Mouse (Mus musculus) heart, embryonic 13.5 days (tissue): ENCODE data around the gene 4930513O06Rik. TPM values are rescaled to one million over a fixed set of nuclear protein-coding genes. Genes with fewer than 3 reads are reported as not detected.

Experiments used
- polyA plus RNA-seq: library from polyadenylated mRNA; unstranded; fragments of >200 nt; fragmentation: Nextera tagmentation; extraction: Ambion mirVana; gene quantifications from 2 replicates; pipeline ENCODE4 v1.2.1, GENCODE M21; 2015

Gene 4930513O06Rik
- polyA plus RNA-seq, 1 experiment from 2014 or later = not detected

Other genes starting within 250 kb of the 4930513O06Rik start
- gene Nrk, start 171.8 kb upstream of the 4930513O06Rik start, polyA plus RNA-seq = 30.9 and 32.7 TPM in 2 replicates
- gene Serpina7, start 1.0 kb upstream of the 4930513O06Rik start, polyA plus RNA-seq = 0.10 TPM in 1 of 2 replicates, not detected in the other
- gene 4933428M09Rik, start 93.0 kb downstream of the 4930513O06Rik start, polyA plus RNA-seq = not detected in 2 replicates
- gene Mum1l1, start 123.8 kb downstream of the 4930513O06Rik start, polyA plus RNA-seq = 36.0 and 37.6 TPM in 2 replicates
- gene Trap1a, start 247.4 kb downstream of the 4930513O06Rik start, polyA plus RNA-seq = 0.24 TPM in 2 replicates